ENCODE assay signal across 8 mouse cellular contexts in the genomic region with DNA sequence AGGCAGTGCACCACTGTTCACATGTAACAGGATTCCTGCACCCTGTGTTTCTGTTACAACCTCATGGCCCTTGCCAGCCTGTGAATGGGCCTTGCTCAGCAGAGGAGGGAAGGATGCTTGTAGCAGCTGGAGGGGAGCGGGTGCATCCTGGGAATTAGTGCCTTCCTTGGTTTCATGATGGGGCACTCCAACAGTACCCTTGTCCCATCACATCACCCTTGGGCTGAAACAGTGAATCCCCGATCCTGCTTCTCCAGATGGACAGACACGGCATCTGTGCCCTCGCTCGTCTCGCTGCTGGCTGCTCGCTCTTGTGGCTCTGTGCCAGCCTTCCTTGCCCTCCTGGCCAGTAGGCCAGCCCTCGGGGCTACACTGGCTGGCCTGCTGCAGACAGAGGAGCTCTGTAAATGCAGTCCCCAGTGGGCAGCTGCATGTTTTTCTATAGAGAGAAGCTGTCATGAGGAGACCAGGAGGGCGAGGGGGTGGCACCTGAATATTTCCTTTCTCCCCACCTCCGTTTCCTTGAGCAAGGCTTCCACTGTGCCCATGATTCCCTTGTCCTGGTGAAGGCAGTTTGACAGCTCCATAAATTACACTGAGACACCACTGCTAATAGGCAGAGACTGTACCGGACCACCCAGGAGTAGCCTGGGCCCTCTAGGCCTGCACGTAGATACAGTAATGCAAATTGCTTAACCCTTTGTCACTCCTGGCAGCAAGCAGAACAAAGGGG.
A peak's percentile ranks its signal among the peaks of the same experiment; 100 is the strongest.
DNase-seq lines count a peak whose midpoint lies in the region; ATAC-seq lines count a peak whose summit lies in the region.

No protein-coding gene starts in this region.

- no peak overlapping the region for H3K4me3 ChIP-seq in embryonic facial prominence, embryonic 11.5 days (ENCODE audit: low read depth, low read length)
- no peak overlapping the region for H3K4me3 ChIP-seq in intestine, embryonic 16.5 days (ENCODE audit: low read length)
- no peak overlapping the region for H3K4me3 ChIP-seq in midbrain, embryonic 13.5 days (replicated peaks)

- H3K9ac ChIP-seq in embryonic facial prominence, embryonic 11.5 days (replicated peaks; ENCODE audit: low read length): no peak overlapping the region
- no peak overlapping the region for H3K9ac ChIP-seq in intestine, embryonic 16.5 days (ENCODE audit: low read depth, low read length)
- 0 out of 2 replicates have a peak overlapping the region, but pooled peaks have one; percentile 15 for H3K9ac ChIP-seq in midbrain, embryonic 13.5 days (replicated peaks)

- no peaks in the 10 kb centered on the region for H3K36me3 ChIP-seq in embryonic facial prominence, embryonic 11.5 days (replicated peaks; ENCODE audit: control insufficient read depth, insufficient read depth, low read depth, low read length)
- H3K36me3 ChIP-seq in intestine, embryonic 16.5 days (ENCODE audit: control insufficient read depth, insufficient read depth, low read length): no peaks in the 10 kb centered on the region
- no peaks in the 10 kb centered on the region for H3K36me3 ChIP-seq in midbrain, embryonic 13.5 days

- no peaks in the 10 kb centered on the region for H3K9me3 ChIP-seq in embryonic facial prominence, embryonic 11.5 days (replicated peaks; ENCODE audit: control insufficient read depth, low read length)
- H3K9me3 ChIP-seq in intestine, embryonic 16.5 days (ENCODE audit: control insufficient read depth, low read length): no peaks in the 10 kb centered on the region; the same call in 1 of the 2 replicates
- no peaks in the 10 kb centered on the region for H3K9me3 ChIP-seq in midbrain, embryonic 13.5 days

- H3K4me2 ChIP-seq in embryonic facial prominence, embryonic 11.5 days (ENCODE audit: low read depth, low read length): no peak overlapping the region
- H3K4me2 ChIP-seq in intestine, embryonic 16.5 days (ENCODE audit: low read depth, low read length): no peak overlapping the region
- no peak overlapping the region for H3K4me2 ChIP-seq in midbrain, embryonic 13.5 days (replicated peaks)

- H3K4me1 ChIP-seq in embryonic facial prominence, embryonic 11.5 days (ENCODE audit: control insufficient read depth, insufficient read depth, low read length): no peaks in the 10 kb centered on the region
- H3K4me1 ChIP-seq in intestine, embryonic 16.5 days (ENCODE audit: control insufficient read depth, insufficient read depth, low read length): 0 out of 2 replicates have a peak, but pooled peaks cover 3% of the 10 kb centered on the region
- peaks cover 20% of the 10 kb centered on the region for H3K4me1 ChIP-seq in midbrain, embryonic 13.5 days (replicated peaks)

- DNase-seq in cerebellum, postnatal 4 days (ENCODE audit: low spot score in 2 of 2): peak; percentile 36 to 76
- DNase-seq in embryonic facial prominence, embryonic 11.5 days (ENCODE audit: low spot score): peak; percentile 48
- DNase-seq in lung, postnatal 10 days: no peak
- no peak for DNase-seq in right cerebral cortex, postnatal 36 days (ENCODE audit: low spot score in 2 of 2)

- ATAC-seq in cerebellum, adult (ENCODE audit: insufficient number of reproducible peaks, low FRiP score, low TSS enrichment): no peak; the same call in 1 of the 2 replicates
- ATAC-seq in embryonic facial prominence, embryonic 11.5 days (replicated peaks; ENCODE audit: insufficient number of reproducible peaks, low FRiP score, low TSS enrichment, low read depth): peak; percentile 70
- ATAC-seq in intestine, embryonic 16.5 days: 0 out of 2 replicates have a peak, but pooled peaks have one; percentile 52
- ATAC-seq in midbrain, embryonic 13.5 days: peak; percentile 79
- ATAC-seq in erythroblast, adult 5-6 weeks (replicated peaks; ENCODE audit: low FRiP score, poor library complexity, severe bottlenecking): no peak

- 49% methylated on average over 12 of the region's 12 CpGs for WGBS in embryonic facial prominence, embryonic 11.5 days
- 50% methylated on average over 12 of the region's 12 CpGs for WGBS in intestine, embryonic 16.5 days
- 33% methylated on average over 12 of the region's 12 CpGs for WGBS in midbrain, embryonic 13.5 days

- H3K27ac ChIP-seq in embryonic facial prominence, embryonic 11.5 days (replicated peaks; ENCODE audit: low read depth, low read length): 0 out of 2 replicates have a peak overlapping the region, but pooled peaks have one; percentile 4
- H3K27ac ChIP-seq in intestine, embryonic 16.5 days (ENCODE audit: low read length): no peak overlapping the region
- peak overlapping the region; percentile 60 for H3K27ac ChIP-seq in midbrain, embryonic 13.5 days

- no peaks in the 10 kb centered on the region for H3K27me3 ChIP-seq in embryonic facial prominence, embryonic 11.5 days (ENCODE audit: control insufficient read depth, insufficient read depth, low read length)
- no peaks in the 10 kb centered on the region for H3K27me3 ChIP-seq in intestine, embryonic 16.5 days (replicated peaks; ENCODE audit: control insufficient read depth, insufficient read depth, low read length)
- no peaks in the 10 kb centered on the region for H3K27me3 ChIP-seq in midbrain, embryonic 13.5 days

Comparison
In these comparisons a context has a peak if more than half of its experiments do, and no peak if none do; other contexts are left out.
1. DNase-seq: peak in cerebellum, postnatal 4 days (2 of 2) and embryonic facial prominence, embryonic 11.5 days (single experiment); none in lung, postnatal 10 days (single experiment) and right cerebral cortex, postnatal 36 days (0 of 2).
2. ATAC-seq: peak in embryonic facial prominence, embryonic 11.5 days (single experiment), intestine, embryonic 16.5 days (single experiment) and midbrain, embryonic 13.5 days (single experiment); none in cerebellum, adult (single experiment) and erythroblast, adult 5-6 weeks (single experiment).